Mouse (Mus musculus) liver, adult 2 months (tissue): ENCODE data around the gene Arl6ip1. TPM values are rescaled to one million over a fixed set of nuclear protein-coding genes. Genes with fewer than 3 reads are reported as not detected.

ENCODE experiments used
- DNase-seq: peaks from one replicate; pipeline ENCODE4 v3.0.0-alpha.2; 2011; ENCODE audit warnings: low read depth, low spot score; ENCODE audit errors: extremely low read depth
- H3K27ac ChIP-seq: fragments of 200-500 bp; replicated peaks from 2 replicates; pipeline ENCODE4 v1.5.1; 2012; ENCODE audit warnings: low read depth, mild to moderate bottlenecking, control low read depth, inconsistent platforms, low read length; ENCODE audit not compliant: insufficient read depth
- H3K27me3 ChIP-seq: fragments of 200-500 bp; 2 replicates; pipeline ENCODE4 v1.6.1; 2012; ENCODE audit warnings: mild to moderate bottlenecking, moderate library complexity, low read length, inconsistent platforms; ENCODE audit not compliant: control insufficient read depth, insufficient read depth
- H3K36me3 ChIP-seq: fragments of 200-500 bp; 2 replicates; pipeline ENCODE4 v1.6.1; 2012; ENCODE audit warnings: low read length, inconsistent platforms; ENCODE audit not compliant: control insufficient read depth, insufficient read depth
- H3K4me1 ChIP-seq: fragments of 200-500 bp; 2 replicates; pipeline ENCODE4 v1.6.1; 2011; ENCODE audit warnings: low read length; ENCODE audit not compliant: control insufficient read depth, insufficient read depth
- H3K4me3 ChIP-seq: fragments of 200-500 bp; 2 replicates; pipeline ENCODE4 v1.5.1; 2011; ENCODE audit warnings: low read depth, mild to moderate bottlenecking, control low read depth, low read length, moderate library complexity; ENCODE audit not compliant: insufficient read depth
- H3K79me2 ChIP-seq: fragments of 200-500 bp; 2 replicates; pipeline ENCODE4 v1.6.1; 2012; ENCODE audit warnings: inconsistent platforms, mild to moderate bottlenecking, low read length, moderate library complexity; ENCODE audit not compliant: control insufficient read depth, insufficient read depth
- H3K9ac ChIP-seq: fragments of 200-500 bp; 2 replicates; pipeline ENCODE4 v1.6.1; 2012; ENCODE audit warnings: low read depth, mild to moderate bottlenecking, control low read depth, inconsistent platforms, low read length
- CTCF ChIP-seq: fragments of 200-500 bp; IDR thresholded peaks from 2 replicates; pipeline ENCODE4 v1.5.1; 2011; ENCODE audit warnings: low read depth, low read length, control low read depth
- POLR2A ChIP-seq: fragments of 200-500 bp; IDR thresholded peaks from 2 replicates; pipeline ENCODE4 v1.6.1; 2011; ENCODE audit warnings: low read length, control low read depth; ENCODE audit not compliant: insufficient read depth; ENCODE audit errors: extremely low read depth
- WGBS: fragments of 180-500 bp; shearing (Covaris S2); methylation state at CpG from one replicate; pipeline ENCODE4 v1.1.7; 2018; 5-methylcytosine and 5-hydroxymethylcytosine counted together
- polyA plus RNA-seq: library from polyadenylated mRNA; depleted of rRNA; stranded (reverse); fragments of >200 nt; gene quantifications from 2 replicates; pipeline ENCODE4 v1.2.3, GENCODE M21; 2012
- total RNA-seq: library from RNA; depleted of rRNA; stranded (reverse); fragments of >200 nt; gene quantifications from 2 replicates; pipeline ENCODE4 v1.2.3, GENCODE M21; 2014

The Arl6ip1 gene
- total and polyA plus RNA-seq, 2 experiments, result 75.4 to 143 TPM

GRCm38 (mm10) chr7:118126219-118126875 lies 3.1 kb downstream of the Arl6ip1 start:
- H3K9ac ChIP-seq, result no peak overlapping the region
- 58% methylated on average over 11 of the region's 11 CpGs for WGBS
- no peaks in the 10 kb centered on the region for H3K27me3 ChIP-seq
- peaks cover 6% of the 10 kb centered on the region for H3K4me1 ChIP-seq
- no peak overlapping the region for H3K4me3 ChIP-seq
- TF ChIP-seq CTCF (no peak), POLR2A (no peak)
- H3K36me3 ChIP-seq, result peaks cover 38% of the 10 kb centered on the region
- DNase-seq, result no peak
- H3K79me2 ChIP-seq, result peaks cover 11% of the 10 kb centered on the region; the same call in 1 of the 2 replicates
- no peak overlapping the region for H3K27ac ChIP-seq

GRCm38 (mm10) chr7:118125736-118126135 lies 3.7 kb downstream of the Arl6ip1 start:
- peak; percentile 51 for DNase-seq
- Histone ChIP-seq H3K27ac (no peak overlapping the region), H3K4me3 (no peak overlapping the region), H3K4me1 (peaks cover 6% of the 10 kb centered on the region), H3K79me2 (peaks cover 11% of the 10 kb centered on the region; the same call in 1 of the 2 replicates), H3K27me3 (no peaks in the 10 kb centered on the region), H3K9ac (no peak overlapping the region), H3K36me3 (peaks cover 42% of the 10 kb centered on the region)
- TF ChIP-seq CTCF (no peak), POLR2A (no peak)

DNA sequence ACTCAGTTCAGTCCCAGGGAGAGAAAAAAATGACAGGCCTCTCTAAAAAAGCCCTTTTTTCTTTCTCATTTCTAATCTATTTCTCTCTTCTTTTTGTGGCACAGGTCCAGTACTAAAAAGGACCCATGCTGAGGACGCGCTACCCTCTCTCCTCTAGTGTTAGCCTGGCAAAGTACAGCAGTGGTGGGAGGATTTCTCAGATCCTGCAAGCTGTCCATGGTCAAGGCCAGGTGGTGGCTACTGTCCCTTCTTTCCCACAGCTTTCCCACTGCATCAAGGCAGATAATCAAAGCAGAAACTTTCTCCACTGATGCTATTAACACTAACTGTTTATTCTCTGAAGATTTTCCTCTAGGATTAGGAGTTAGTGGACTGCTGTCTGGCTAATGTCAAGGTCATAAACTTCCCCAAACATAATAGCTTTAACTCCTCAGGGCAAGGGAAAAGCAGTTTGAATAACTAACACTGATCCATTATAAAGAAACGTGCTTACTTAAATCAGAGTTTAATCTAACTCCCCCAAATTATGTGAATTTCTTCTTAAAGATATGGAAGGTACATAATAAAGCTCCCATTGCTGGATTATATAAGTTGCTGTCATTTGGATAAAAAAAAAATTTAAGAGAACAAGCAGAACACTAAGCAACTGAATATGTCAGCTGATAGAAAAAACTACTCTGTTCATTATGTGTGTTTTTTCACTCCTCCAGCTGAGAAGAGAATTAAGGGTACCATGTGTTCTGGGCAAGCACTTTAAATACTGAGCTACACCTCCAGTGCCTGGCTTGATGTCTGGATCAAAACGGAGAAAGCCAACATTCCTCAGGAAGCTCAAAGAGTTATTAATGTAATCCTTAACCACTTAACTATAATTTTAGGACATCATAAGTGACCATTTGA lies 5.7 kb downstream of the Arl6ip1 start:
- H3K27me3 ChIP-seq, result no peaks in the 10 kb centered on the region
- DNase-seq, result no peak
- no peak for TF ChIP-seq POLR2A
- no peak for TF ChIP-seq CTCF
- H3K36me3 ChIP-seq, result peaks cover 61% of the 10 kb centered on the region
- 88% methylated on average over 4 of the region's 4 CpGs for WGBS
- H3K79me2 ChIP-seq, result peaks cover 11% of the 10 kb centered on the region; the same call in 1 of the 2 replicates
- H3K4me3 ChIP-seq, result no peak overlapping the region
- no peak overlapping the region for H3K9ac ChIP-seq
- no peak overlapping the region for H3K27ac ChIP-seq
- peaks cover 6% of the 10 kb centered on the region for H3K4me1 ChIP-seq

DNA sequence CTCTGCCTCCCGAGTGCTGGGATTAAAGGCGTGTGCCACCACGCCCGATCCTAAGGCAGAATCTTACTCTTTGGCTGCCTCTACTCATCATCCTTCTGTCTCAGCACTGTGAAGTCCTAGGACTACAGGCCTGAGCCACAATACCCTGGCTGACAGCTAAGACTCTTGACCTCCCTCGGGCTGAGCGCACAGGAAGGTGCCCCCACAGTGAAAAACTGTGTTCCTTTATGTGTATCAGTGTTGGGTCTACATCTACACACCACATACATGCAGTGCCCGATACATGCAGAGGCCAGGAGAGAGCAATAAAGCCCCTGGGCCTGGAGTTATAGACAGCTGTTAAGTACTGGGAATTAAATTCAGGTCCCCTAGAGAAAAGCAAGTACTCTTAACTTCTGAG lies 7.2 kb downstream of the Arl6ip1 start:
- no peak for DNase-seq
- Histone ChIP-seq H3K4me3 (no peak overlapping the region), H3K27ac (no peak overlapping the region), H3K27me3 (no peaks in the 10 kb centered on the region), H3K4me1 (peaks cover 6% of the 10 kb centered on the region), H3K36me3 (peaks cover 65% of the 10 kb centered on the region), H3K79me2 (peaks cover 11% of the 10 kb centered on the region; the same call in 1 of the 2 replicates), H3K9ac (no peak overlapping the region; the same call in 1 of the 2 replicates)
- 98% methylated on average over 7 of the region's 7 CpGs for WGBS
- no peak for TF ChIP-seq CTCF
- TF ChIP-seq POLR2A, result no peak

DNA sequence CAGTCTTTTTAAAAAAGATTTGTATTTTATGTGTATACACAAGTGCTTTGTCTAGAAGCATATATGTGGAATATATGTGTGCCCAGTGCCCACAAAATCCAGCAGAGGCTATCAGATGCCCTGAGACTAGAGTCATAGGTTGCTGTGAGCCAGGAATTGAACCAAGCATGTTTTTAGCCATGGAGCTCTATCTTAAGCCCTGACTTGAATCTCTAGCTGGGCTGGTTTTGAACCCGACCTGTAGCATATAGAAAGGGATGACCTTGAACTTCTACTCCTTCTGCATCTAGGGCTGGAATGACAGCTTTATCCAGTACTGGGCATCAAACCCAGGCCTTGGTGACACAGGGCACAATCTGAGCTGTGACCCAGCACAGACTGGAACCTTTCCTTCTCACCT lies 8.8 kb downstream of the Arl6ip1 start:
- TF ChIP-seq CTCF (no peak), POLR2A (no peak)
- Histone ChIP-seq H3K79me2 (peaks cover 6% of the 10 kb centered on the region; the same call in 1 of the 2 replicates), H3K27ac (no peak overlapping the region), H3K36me3 (peaks cover 50% of the 10 kb centered on the region), H3K4me1 (0 out of 2 replicates have a peak, but pooled peaks cover under 1% of the 10 kb centered on the region), H3K4me3 (no peak overlapping the region), H3K9ac (no peak overlapping the region), H3K27me3 (no peaks in the 10 kb centered on the region)
- 92% methylated on average over 1 of the region's 1 CpGs for WGBS
- no peak for DNase-seq
